In genomic region chr1:75316861-75317240, GRCm38 (mm10) we compare ENCODE assay signal across 8 mouse cellular contexts. TPM values are rescaled to one million over a fixed set of nuclear protein-coding genes. Genes with fewer than 3 reads are reported as not detected.
DNase-seq lines count a peak whose midpoint lies in the region; ATAC-seq and TF ChIP-seq lines count a peak whose summit lies in the region.

No protein-coding gene starts in this region.

- H3K4me2 ChIP-seq in intestine, postnatal 0 days (replicated peaks; ENCODE audit: low read depth) = peak overlapping the region; percentile 85

- H3K27me3 ChIP-seq in thymus, adult 2 months (ENCODE audit: control insufficient read depth, insufficient read depth, low read length) = no peaks in the 10 kb centered on the region
- H3K27me3 ChIP-seq in embryonic facial prominence, embryonic 10.5 days (replicated peaks; ENCODE audit: low read depth, poor library complexity, severe bottlenecking) = no peaks in the 10 kb centered on the region
- no peaks in the 10 kb centered on the region for H3K27me3 ChIP-seq in intestine, postnatal 0 days (replicated peaks; ENCODE audit: control insufficient read depth, insufficient read depth, low read length)
- no peaks in the 10 kb centered on the region for H3K27me3 ChIP-seq in midbrain, embryonic 10.5 days (ENCODE audit: low read depth, poor library complexity, severe bottlenecking)

- H3K4me1 ChIP-seq in thymus, adult 2 months (replicated peaks; ENCODE audit: control insufficient read depth, insufficient read depth, low read length) = peaks cover 8% of the 10 kb centered on the region
- peaks cover 17% of the 10 kb centered on the region for H3K4me1 ChIP-seq in embryonic facial prominence, embryonic 10.5 days
- H3K4me1 ChIP-seq in intestine, postnatal 0 days (replicated peaks; ENCODE audit: control insufficient read depth, insufficient read depth, low read length) = no peaks in the 10 kb centered on the region
- H3K4me1 ChIP-seq in midbrain, embryonic 10.5 days = peaks cover 14% of the 10 kb centered on the region

- TF ChIP-seq POLR2A in thymus, adult 2 months (IDR thresholded peaks at IDR 0.05; ENCODE audit: control insufficient read depth, extremely low read depth, insufficient read depth, low read length, poor library complexity) = peak; percentile 30; the same call in 1 of the 2 replicates

- H3K27ac ChIP-seq in thymus, adult 2 months (ENCODE audit: control insufficient read depth, insufficient read depth, low read length) = peak overlapping the region; percentile 69
- H3K27ac ChIP-seq in embryonic facial prominence, embryonic 10.5 days (replicated peaks) = peak overlapping the region; percentile 82
- H3K27ac ChIP-seq in intestine, postnatal 0 days (ENCODE audit: low read depth, low read length) = peak overlapping the region; percentile 94
- peak overlapping the region; percentile 89 for H3K27ac ChIP-seq in midbrain, embryonic 10.5 days (replicated peaks)

- H3K9me3 ChIP-seq in embryonic facial prominence, embryonic 10.5 days = no peaks in the 10 kb centered on the region
- no peaks in the 10 kb centered on the region for H3K9me3 ChIP-seq in intestine, postnatal 0 days (ENCODE audit: control insufficient read depth)
- no peaks in the 10 kb centered on the region for H3K9me3 ChIP-seq in midbrain, embryonic 10.5 days (replicated peaks)

- no peak for TF ChIP-seq CTCF in thymus, adult 2 months (IDR thresholded peaks at IDR 0.05; ENCODE audit: borderline replicate concordance, control insufficient read depth, extremely low read depth, insufficient read depth, low read length, poor library complexity)
- peak; percentile 64 for TF ChIP-seq CTCF in intestine, postnatal 0 days (IDR thresholded peaks at IDR 0.05; ENCODE audit: low read depth)

- WGBS in thymus, adult 2 months = under 1% methylated on average over 20 of the region's 20 CpGs
- WGBS in embryonic facial prominence, embryonic 10.5 days = under 1% methylated on average over 20 of the region's 20 CpGs
- 1% methylated on average over 20 of the region's 20 CpGs for WGBS in intestine, postnatal 0 days
- 0% methylated on average over 20 of the region's 20 CpGs for WGBS in midbrain, embryonic 10.5 days

- intact Hi-C loops in left cerebral cortex, postnatal 4 days (cut with DNase I) = no loop called here

- no peaks in the 10 kb centered on the region; the same call in 1 of the 2 replicates for H3K36me3 ChIP-seq in thymus, adult 2 months (ENCODE audit: control insufficient read depth, insufficient read depth, low read length)
- H3K36me3 ChIP-seq in embryonic facial prominence, embryonic 10.5 days (replicated peaks) = peaks cover 41% of the 10 kb centered on the region
- peaks cover 37% of the 10 kb centered on the region for H3K36me3 ChIP-seq in intestine, postnatal 0 days (ENCODE audit: control insufficient read depth, insufficient read depth)
- H3K36me3 ChIP-seq in midbrain, embryonic 10.5 days = peaks cover 39% of the 10 kb centered on the region

- peak overlapping the region; percentile 64 for H3K9ac ChIP-seq in intestine, postnatal 0 days (ENCODE audit: low read depth, low read length)

- peak; percentile 55 for ATAC-seq in intestine, postnatal 0 days

- H3K4me3 ChIP-seq in thymus, adult 2 months (ENCODE audit: control insufficient read depth, insufficient read depth, low read length) = peak overlapping the region; percentile 68
- peak overlapping the region; percentile 68 for H3K4me3 ChIP-seq in embryonic facial prominence, embryonic 10.5 days
- peak overlapping the region; percentile 67 for H3K4me3 ChIP-seq in intestine, postnatal 0 days (ENCODE audit: low read depth, low read length)
- peak overlapping the region; percentile 71 for H3K4me3 ChIP-seq in midbrain, embryonic 10.5 days

- no peak for DNase-seq in thymus, adult 2 months
- DNase-seq in thymus, adult 18-20 months = no peak
- peak; percentile 87 for DNase-seq in embryonic facial prominence, embryonic 10.5 days (ENCODE audit: low spot score)
- DNase-seq in gonadal fat pad, adult 2 months (ENCODE audit: low read depth) = peak; percentile 36
- peak; percentile 83 for DNase-seq in left cerebral cortex, postnatal 4 days
- DNase-seq in midbrain, embryonic 10.5 days (ENCODE audit: low spot score) = peak; percentile 84
- DNase-seq in skeletal muscle tissue, adult 2 months (ENCODE audit: low read depth, low spot score) = peak; percentile 75

RNA-seq across cellular contexts. Expression of gene Dnpep, which starts 0.9 kb away (rescaled TPM):
- polyA plus RNA-seq in thymus, adult 2 months (2012; rRNA removed) = 112 and 132 TPM in 2 replicates
- 144 and 150 TPM in 2 replicates for polyA plus RNA-seq in embryonic facial prominence, embryonic 10.5 days (2016; fragmentation: Nextera tagmentation; extraction: Ambion mirVana)
- polyA plus RNA-seq in gonadal fat pad, adult 2 months (2012; rRNA removed) = 150 and 168 TPM in 2 replicates
- 125 and 130 TPM in 2 replicates for polyA plus RNA-seq in intestine, postnatal 0 days (2015; fragmentation: Nextera tagmentation; extraction: Ambion mirVana)
- total RNA-seq in left cerebral cortex, postnatal 4 days (2021) = 10 to 100 TPM; 87.9 to 96.9 TPM
- polyA plus RNA-seq in midbrain, embryonic 10.5 days (2016; fragmentation: Nextera tagmentation; extraction: Ambion mirVana) = 157 and 176 TPM in 2 replicates

RNA-seq across cellular contexts. Expression of gene Resp18, which starts 38.6 kb away (rescaled TPM):
- 5.6 and 9.0 TPM in 2 replicates for polyA plus RNA-seq in thymus, adult 2 months (2012; rRNA removed)
- polyA plus RNA-seq in embryonic facial prominence, embryonic 10.5 days (2016; fragmentation: Nextera tagmentation; extraction: Ambion mirVana) = 1.9 and 2.5 TPM in 2 replicates
- not detected in 2 replicates for polyA plus RNA-seq in gonadal fat pad, adult 2 months (2012; rRNA removed)
- 12.9 and 15.9 TPM in 2 replicates for polyA plus RNA-seq in intestine, postnatal 0 days (2015; fragmentation: Nextera tagmentation; extraction: Ambion mirVana)
- total RNA-seq in left cerebral cortex, postnatal 4 days (2021) = 10 to 100 TPM; 29.3 to 58.0 TPM
- polyA plus RNA-seq in midbrain, embryonic 10.5 days (2016; fragmentation: Nextera tagmentation; extraction: Ambion mirVana) = 7.2 and 16.2 TPM in 2 replicates

RNA-seq across cellular contexts. Expression of gene Des, which starts 43.3 kb away (rescaled TPM):
- polyA plus RNA-seq in thymus, adult 2 months (2012; rRNA removed) = 6.8 and 31.6 TPM in 2 replicates
- polyA plus RNA-seq in embryonic facial prominence, embryonic 10.5 days (2016; fragmentation: Nextera tagmentation; extraction: Ambion mirVana) = 10.4 and 15.6 TPM in 2 replicates
- 71.8 and 92.9 TPM in 2 replicates for polyA plus RNA-seq in gonadal fat pad, adult 2 months (2012; rRNA removed)
- polyA plus RNA-seq in intestine, postnatal 0 days (2015; fragmentation: Nextera tagmentation; extraction: Ambion mirVana) = 233 and 254 TPM in 2 replicates
- 1 to 10 TPM; 1.6 to 2.5 TPM for total RNA-seq in left cerebral cortex, postnatal 4 days (2021)
- 1.1 and 2.8 TPM in 2 replicates for polyA plus RNA-seq in midbrain, embryonic 10.5 days (2016; fragmentation: Nextera tagmentation; extraction: Ambion mirVana)

RNA-seq across cellular contexts. Expression of gene Ptprn, which starts 52.5 kb away (rescaled TPM):
- polyA plus RNA-seq in thymus, adult 2 months (2012; rRNA removed) = 2.6 and 3.0 TPM in 2 replicates
- polyA plus RNA-seq in embryonic facial prominence, embryonic 10.5 days (2016; fragmentation: Nextera tagmentation; extraction: Ambion mirVana) = 1.7 and 2.1 TPM in 2 replicates
- 0.03 and 0.62 TPM in 2 replicates for polyA plus RNA-seq in gonadal fat pad, adult 2 months (2012; rRNA removed)
- polyA plus RNA-seq in intestine, postnatal 0 days (2015; fragmentation: Nextera tagmentation; extraction: Ambion mirVana) = 3.0 TPM in 2 replicates
- total RNA-seq in left cerebral cortex, postnatal 4 days (2021) = 100 to 1,000 TPM; 101 to 122 TPM
- 3.6 and 6.1 TPM in 2 replicates for polyA plus RNA-seq in midbrain, embryonic 10.5 days (2016; fragmentation: Nextera tagmentation; extraction: Ambion mirVana)

RNA-seq across cellular contexts. Expression of gene Speg, which starts 58.2 kb away (rescaled TPM):
- polyA plus RNA-seq in thymus, adult 2 months (2012; rRNA removed) = 11.0 and 12.1 TPM in 2 replicates
- polyA plus RNA-seq in embryonic facial prominence, embryonic 10.5 days (2016; fragmentation: Nextera tagmentation; extraction: Ambion mirVana) = 30.2 and 30.6 TPM in 2 replicates
- polyA plus RNA-seq in gonadal fat pad, adult 2 months (2012; rRNA removed) = 26.2 and 27.4 TPM in 2 replicates
- polyA plus RNA-seq in intestine, postnatal 0 days (2015; fragmentation: Nextera tagmentation; extraction: Ambion mirVana) = 20.1 and 21.3 TPM in 2 replicates
- 100 to 1,000 TPM; 131 to 143 TPM for total RNA-seq in left cerebral cortex, postnatal 4 days (2021)
- 23.6 and 26.9 TPM in 2 replicates for polyA plus RNA-seq in midbrain, embryonic 10.5 days (2016; fragmentation: Nextera tagmentation; extraction: Ambion mirVana)

Comparison
In these comparisons a context has a peak if more than half of its experiments do, and no peak if none do; other contexts are left out.
1. DNase-seq: peak in embryonic facial prominence, embryonic 10.5 days (single experiment), gonadal fat pad, adult 2 months (single experiment), left cerebral cortex, postnatal 4 days (single experiment), midbrain, embryonic 10.5 days (single experiment) and skeletal muscle tissue, adult 2 months (single experiment); none in thymus, adult 2 months (single experiment) and thymus, adult 18-20 months (0 of 2).
2. Peak in every context shown above with its lines, with median percentiles within 50 percentile points of each other: H3K27ac ChIP-seq and H3K4me3 ChIP-seq.